Mouse (Mus musculus) lung, embryonic 15.5 days (tissue): ENCODE measurements around the gene Wdr93. TPM values are rescaled to one million over a fixed set of nuclear protein-coding genes. Genes with fewer than 3 reads are reported as not detected.

Source experiments
- ATAC-seq: fragments of 200-750 bp; cut with Nextera tagmentation; 2 replicates; pipeline ENCODE4 v1.8.0; 2017; ENCODE audit warnings: moderate number of reproducible peaks, borderline replicate concordance; ENCODE audit not compliant: low FRiP score, low TSS enrichment; ENCODE audit errors: extremely low read depth
- H3K27ac ChIP-seq: fragments of 300-500 bp; sonication (generic); 2 replicates; pipeline ENCODE4 v1.5.1; 2015; ENCODE audit warnings: moderate library complexity, mild to moderate bottlenecking, inconsistent platforms
- H3K27me3 ChIP-seq: fragments of 300-500 bp; sonication (generic); 2 replicates; pipeline ENCODE4 v1.6.1; 2015; ENCODE audit warnings: inconsistent platforms
- H3K36me3 ChIP-seq: fragments of 300-500 bp; sonication (generic); 2 replicates; pipeline ENCODE4 v1.6.1; 2015; ENCODE audit warnings: inconsistent platforms
- H3K4me1 ChIP-seq: fragments of 300-500 bp; sonication (generic); 2 replicates; pipeline ENCODE4 v1.6.1; 2015; ENCODE audit warnings: inconsistent platforms
- H3K4me2 ChIP-seq: fragments of 300-500 bp; sonication (generic); 2 replicates; pipeline ENCODE4 v1.6.1; 2015; ENCODE audit warnings: inconsistent platforms, mild to moderate bottlenecking, moderate library complexity
- H3K4me3 ChIP-seq: fragments of 300-500 bp; sonication (generic); 2 replicates; pipeline ENCODE4 v1.5.1; 2015; ENCODE audit warnings: mild to moderate bottlenecking, inconsistent platforms
- H3K9ac ChIP-seq: fragments of 300-500 bp; sonication (generic); 2 replicates; pipeline ENCODE4 v1.6.1; 2015; ENCODE audit warnings: inconsistent platforms
- H3K9me3 ChIP-seq: fragments of 300-500 bp; sonication (generic); 2 replicates; pipeline ENCODE4 v1.6.1; 2016; ENCODE audit warnings: inconsistent platforms
- WGBS: fragments of 180-500 bp; shearing (Covaris S2); methylation state at CpG from one replicate; pipeline ENCODE4 v1.1.7; 2015; 5-methylcytosine and 5-hydroxymethylcytosine counted together
- polyA plus RNA-seq: library from polyadenylated mRNA; unstranded; fragments of >200 nt; fragmentation: Nextera tagmentation; extraction: Ambion mirVana; gene quantifications from 2 replicates; pipeline ENCODE4 v1.2.1, GENCODE M21; 2015

Gene Wdr93
- polyA plus RNA-seq, 1 experiment from 2014 or later: 0.86 TPM

GRCm38 (mm10) chr7:79756334-79756733, 13.4 kb downstream of the Wdr93 start:
- H3K27ac ChIP-seq: no peak overlapping the region
- no peaks in the 10 kb centered on the region for H3K36me3 ChIP-seq
- no peak overlapping the region for H3K4me3 ChIP-seq
- H3K9ac ChIP-seq: no peak overlapping the region
- no peaks in the 10 kb centered on the region for H3K27me3 ChIP-seq
- no peak overlapping the region for H3K4me2 ChIP-seq
- H3K9me3 ChIP-seq: no peaks in the 10 kb centered on the region
- WGBS: 41% methylated on average over 2 of the region's 2 CpGs
- no peak for ATAC-seq
- 0 out of 2 replicates have a peak, but pooled peaks cover under 1% of the 10 kb centered on the region for H3K4me1 ChIP-seq

- H3K4me2 ChIP-seq: no peak overlapping the region
- no peaks in the 10 kb centered on the region for H3K9me3 ChIP-seq
- no peaks in the 10 kb centered on the region for H3K27me3 ChIP-seq
- no peak for ATAC-seq
- no peak overlapping the region for H3K4me3 ChIP-seq
- H3K36me3 ChIP-seq: no peaks in the 10 kb centered on the region
- WGBS: 27% methylated on average over 6 of the region's 6 CpGs
- H3K27ac ChIP-seq: no peak overlapping the region
- H3K9ac ChIP-seq: no peak overlapping the region
- 0 out of 2 replicates have a peak, but pooled peaks cover 3% of the 10 kb centered on the region for H3K4me1 ChIP-seq
Observed at GRCm38 (mm10) chr7:79758176-79758575, 15.2 kb downstream of the Wdr93 start.

GRCm38 (mm10) chr7:79759766-79760165, 16.8 kb downstream of the Wdr93 start:
- H3K4me2 ChIP-seq: no peak overlapping the region
- H3K27ac ChIP-seq: no peak overlapping the region
- no peaks in the 10 kb centered on the region for H3K27me3 ChIP-seq
- H3K9me3 ChIP-seq: no peaks in the 10 kb centered on the region
- no peaks in the 10 kb centered on the region for H3K36me3 ChIP-seq
- no peak for ATAC-seq
- 0 out of 2 replicates have a peak, but pooled peaks cover 3% of the 10 kb centered on the region for H3K4me1 ChIP-seq
- H3K9ac ChIP-seq: no peak overlapping the region
- H3K4me3 ChIP-seq: no peak overlapping the region

- Histone ChIP-seq H3K9me3 (no peaks in the 10 kb centered on the region), H3K27ac (no peak overlapping the region), H3K4me3 (no peak overlapping the region), H3K36me3 (no peaks in the 10 kb centered on the region), H3K4me1 (0 out of 2 replicates have a peak, but pooled peaks cover 3% of the 10 kb centered on the region), H3K4me2 (no peak overlapping the region), H3K27me3 (no peaks in the 10 kb centered on the region), H3K9ac (no peak overlapping the region)
- ATAC-seq: no peak
- 70% methylated on average over 5 of the region's 5 CpGs for whole genome bisulfite sequencing
Observed at GRCm38 (mm10) chr7:79761124-79761876, 18.3 kb downstream of the Wdr93 start.

- Histone ChIP-seq H3K4me3 (no peak overlapping the region), H3K4me2 (no peak overlapping the region), H3K27ac (no peak overlapping the region), H3K9me3 (no peaks in the 10 kb centered on the region), H3K9ac (no peak overlapping the region), H3K36me3 (no peaks in the 10 kb centered on the region), H3K27me3 (no peaks in the 10 kb centered on the region), H3K4me1 (0 out of 2 replicates have a peak, but pooled peaks cover 3% of the 10 kb centered on the region)
- 52% methylated on average over 8 of the region's 8 CpGs for WGBS
- no peak for ATAC-seq
Observed at GRCm38 (mm10) chr7:79762106-79762505, 19.1 kb downstream of the Wdr93 start.

- Histone ChIP-seq H3K9ac (no peak overlapping the region), H3K27me3 (no peaks in the 10 kb centered on the region), H3K9me3 (no peaks in the 10 kb centered on the region), H3K4me2 (no peak overlapping the region), H3K4me1 (0 out of 2 replicates have a peak, but pooled peaks cover 3% of the 10 kb centered on the region), H3K36me3 (no peaks in the 10 kb centered on the region), H3K4me3 (no peak overlapping the region), H3K27ac (no peak overlapping the region)
- ATAC-seq: no peak
- 30% methylated on average over 1 of the region's 1 CpGs for WGBS
Observed at GRCm38 (mm10) chr7:79765991-79766390, 23.0 kb downstream of the Wdr93 start.

- Histone ChIP-seq H3K4me2 (no peak overlapping the region), H3K27ac (no peak overlapping the region), H3K36me3 (no peaks in the 10 kb centered on the region), H3K27me3 (no peaks in the 10 kb centered on the region; the same call in 1 of the 2 replicates), H3K4me3 (no peak overlapping the region), H3K4me1 (no peaks in the 10 kb centered on the region), H3K9ac (no peak overlapping the region), H3K9me3 (no peaks in the 10 kb centered on the region)
- WGBS: 76% methylated on average over 3 of the region's 3 CpGs
- no peak for ATAC-seq
Observed at GRCm38 (mm10) chr7:79769664-79770063, 26.7 kb downstream of the Wdr93 start.

- Histone ChIP-seq H3K27me3 (no peaks in the 10 kb centered on the region; the same call in 1 of the 2 replicates), H3K9ac (no peak overlapping the region), H3K4me2 (no peak overlapping the region), H3K27ac (no peak overlapping the region), H3K36me3 (no peaks in the 10 kb centered on the region), H3K4me3 (no peak overlapping the region), H3K4me1 (no peaks in the 10 kb centered on the region), H3K9me3 (no peaks in the 10 kb centered on the region)
- 45% methylated on average over 15 of the region's 15 CpGs for WGBS
- peak; percentile 27; the same call in 1 of the 2 replicates for ATAC-seq
Observed at GRCm38 (mm10) chr7:79771561-79772512, 28.9 kb downstream of the Wdr93 start.

- H3K4me3 ChIP-seq: peak overlapping the region; percentile 31
- ATAC-seq: peak; percentile 33; the same call in 1 of the 2 replicates
- H3K4me1 ChIP-seq: peaks cover 3% of the 10 kb centered on the region; the same call in 1 of the 2 replicates
- H3K4me2 ChIP-seq: peak overlapping the region; percentile 59
- H3K27me3 ChIP-seq: no peaks in the 10 kb centered on the region
- 23% methylated on average over 16 of the region's 16 CpGs for WGBS
- no peaks in the 10 kb centered on the region for H3K9me3 ChIP-seq
- no peak overlapping the region for H3K27ac ChIP-seq
- peak overlapping the region; percentile 40 for H3K9ac ChIP-seq
- H3K36me3 ChIP-seq: no peaks in the 10 kb centered on the region
Observed at GRCm38 (mm10) chr7:79780647-79781626, 38.0 kb downstream of the Wdr93 start.

- Histone ChIP-seq H3K27me3 (no peaks in the 10 kb centered on the region), H3K4me1 (peaks cover 3% of the 10 kb centered on the region; the same call in 1 of the 2 replicates), H3K4me3 (no peak overlapping the region), H3K9me3 (no peaks in the 10 kb centered on the region), H3K36me3 (no peaks in the 10 kb centered on the region), H3K9ac (no peak overlapping the region), H3K4me2 (no peak overlapping the region), H3K27ac (no peak overlapping the region)
- no peak for ATAC-seq
- 68% methylated on average over 11 of the region's 11 CpGs for WGBS
Observed at GRCm38 (mm10) chr7:79781826-79782515, 39.0 kb downstream of the Wdr93 start.
